17 mouse cellular contexts compared by ENCODE assay signal in genomic region chr15:99405150-99405549, GRCm38 (mm10). TPM values are rescaled to one million over a fixed set of nuclear protein-coding genes. Genes with fewer than 3 reads are reported as not detected.
A peak's percentile ranks its signal among the peaks of the same experiment; 100 is the strongest.
DNase-seq lines count a peak whose midpoint lies in the region; ATAC-seq and TF ChIP-seq lines count a peak whose summit lies in the region.
"Had no signal": no experiment of that assay in that cellular context is flagged by ENCODE, and none has a peak within 500 bp of the region (broad histone marks: within the 10 kb centered on the region; RNA-seq: fewer than 3 reads in every experiment).

No protein-coding gene starts in this region.

- no peak overlapping the region for H3K9ac ChIP-seq in kidney, embryonic 16.5 days (replicated peaks; ENCODE audit: low read length)
- H3K9ac ChIP-seq: hindbrain, embryonic 15.5 days; liver, embryonic 13.5 days; midbrain, embryonic 15.5 days; neural tube, embryonic 12.5 days had no signal

- TF ChIP-seq CTCF in gastrocnemius, adult 2 months (IDR thresholded peaks at IDR 0.05) = no peak
- no peak for TF ChIP-seq CTCF in kidney, adult 2 months (conservative IDR thresholded peaks at IDR 0.05; ENCODE audit: insufficient read depth, insufficient read length, low read depth, low read length)

- intact Hi-C loops in gastrocnemius, adult 2 months (cut with DNase I) = no loop called here
- intact Hi-C loops in gastrocnemius, postnatal 14 days (cut with DNase I; ENCODE audit: low total_unique reads) = no loop called here

- H3K9me3 ChIP-seq in kidney, embryonic 16.5 days (ENCODE audit: low read length) = no peaks in the 10 kb centered on the region
- H3K9me3 ChIP-seq: forebrain, embryonic 10.5 days; hindbrain, embryonic 15.5 days; limb, embryonic 10.5 days; liver, embryonic 13.5 days; midbrain, embryonic 15.5 days; neural tube, embryonic 12.5 days had no signal

- DNase-seq in gastrocnemius, adult 2 months = peak; percentile 75
- DNase-seq in gastrocnemius, postnatal 14 days = no peak
- peak; percentile 79 for DNase-seq in kidney, adult 2 months
- DNase-seq in adipocyte (ENCODE audit: low spot score) = peak; percentile 45
- DNase-seq in kidney, postnatal 10 days = peak; percentile 40
- DNase-seq in thymus, postnatal 0 days (ENCODE audit: low spot score) = no peak
- no peak for DNase-seq in spleen, postnatal 36 days (ENCODE audit: low spot score in 2 of 2)
- DNase-seq: cerebellum, adult 18-20 months; liver, embryonic 13.5 days; right cerebral cortex, postnatal 25 days had no signal

- H3K36me3 ChIP-seq in kidney, adult 2 months (ENCODE audit: control insufficient read depth, insufficient read depth, low read length) = peaks cover 29% of the 10 kb centered on the region
- H3K36me3 ChIP-seq in kidney, embryonic 16.5 days (ENCODE audit: insufficient read depth, low read length) = peaks cover 58% of the 10 kb centered on the region

- ATAC-seq in kidney, embryonic 16.5 days (ENCODE audit: low FRiP score, low TSS enrichment) = no peak
- ATAC-seq: midbrain, embryonic 15.5 days; Patski had no signal

- WGBS in kidney, adult 2 months = 41% methylated on average over 9 of the region's 9 CpGs
- 94% methylated on average over 9 of the region's 9 CpGs for WGBS in kidney, embryonic 16.5 days

- H3K27me3 ChIP-seq in kidney, adult 2 months (replicated peaks; ENCODE audit: control insufficient read depth, insufficient read depth, low read length) = no peaks in the 10 kb centered on the region
- H3K27me3 ChIP-seq in kidney, embryonic 16.5 days (ENCODE audit: insufficient read depth, low read length) = no peaks in the 10 kb centered on the region
- H3K27me3 ChIP-seq: hindbrain, embryonic 15.5 days; liver, embryonic 13.5 days; midbrain, embryonic 15.5 days; neural tube, embryonic 12.5 days; Patski had no signal

- H3K27ac ChIP-seq in gastrocnemius, adult 2 months = peak overlapping the region; percentile 52
- no peak overlapping the region for H3K27ac ChIP-seq in kidney, adult 2 months (ENCODE audit: insufficient read depth, low read depth, low read length)
- no peak overlapping the region for H3K27ac ChIP-seq in kidney, embryonic 16.5 days (ENCODE audit: low read length)
- H3K27ac ChIP-seq: forebrain, embryonic 10.5 days; hindbrain, embryonic 15.5 days; limb, embryonic 10.5 days; liver, embryonic 13.5 days; midbrain, embryonic 15.5 days; neural tube, embryonic 12.5 days had no signal

- H3K4me2 ChIP-seq in kidney, embryonic 16.5 days (replicated peaks; ENCODE audit: low read depth, low read length) = no peak overlapping the region
- H3K4me2 ChIP-seq: hindbrain, embryonic 15.5 days; liver, embryonic 13.5 days; midbrain, embryonic 15.5 days; neural tube, embryonic 12.5 days had no signal

- no peak overlapping the region for H3K4me3 ChIP-seq in gastrocnemius, adult 2 months
- H3K4me3 ChIP-seq in kidney, adult 2 months (ENCODE audit: insufficient read depth, low read depth, low read length) = no peak overlapping the region
- no peak overlapping the region for H3K4me3 ChIP-seq in kidney, embryonic 16.5 days (ENCODE audit: low read length)
- H3K4me3 ChIP-seq: forebrain, embryonic 10.5 days; hindbrain, embryonic 15.5 days; limb, embryonic 10.5 days; liver, embryonic 13.5 days; midbrain, embryonic 15.5 days; neural tube, embryonic 12.5 days had no signal

- TF ChIP-seq POLR2A in kidney, adult 2 months (IDR thresholded peaks at IDR 0.05; ENCODE audit: low read depth, low read length) = no peak

- peaks cover 30% of the 10 kb centered on the region for H3K4me1 ChIP-seq in kidney, adult 2 months (ENCODE audit: control insufficient read depth, insufficient read depth, low read length)
- H3K4me1 ChIP-seq in kidney, embryonic 16.5 days (ENCODE audit: insufficient read depth, low read length) = peaks cover 14% of the 10 kb centered on the region

RNA-seq across cellular contexts. Expression of gene Tmbim6, which starts 12.5 kb away (rescaled TPM):
- total RNA-seq in gastrocnemius, adult 2 months (2021) = 100 to 1,000 TPM; 181 to 184 TPM
- 100 to 1,000 TPM; 167 to 170 TPM for total RNA-seq in gastrocnemius, postnatal 14 days (2021)
- polyA plus RNA-seq in kidney, adult 2 months (2012; rRNA removed) = 2,322 and 2,701 TPM in 2 replicates
- polyA plus RNA-seq in kidney, embryonic 16.5 days (2015; fragmentation: Nextera tagmentation; extraction: Ambion mirVana) = 634 and 653 TPM in 2 replicates
- polyA plus RNA-seq in thymus, postnatal 0 days (2015; fragmentation: Nextera tagmentation; extraction: Ambion mirVana) = 398 and 433 TPM in 2 replicates

RNA-seq across cellular contexts. Expression of gene Fmnl3, which starts 34.9 kb away (rescaled TPM):
- 1 to 10 TPM; 5.5 to 7.2 TPM for total RNA-seq in gastrocnemius, adult 2 months (2021)
- 10 to 100 TPM; 13.3 to 13.6 TPM for total RNA-seq in gastrocnemius, postnatal 14 days (2021)
- 26.8 and 26.9 TPM in 2 replicates for polyA plus RNA-seq in kidney, adult 2 months (2012; rRNA removed)
- 27.1 and 29.8 TPM in 2 replicates for polyA plus RNA-seq in kidney, embryonic 16.5 days (2015; fragmentation: Nextera tagmentation; extraction: Ambion mirVana)
- polyA plus RNA-seq in thymus, postnatal 0 days (2015; fragmentation: Nextera tagmentation; extraction: Ambion mirVana) = 21.2 and 22.3 TPM in 2 replicates

RNA-seq across cellular contexts. Expression of gene Nckap5l, which starts 52.4 kb away (rescaled TPM):
- total RNA-seq in gastrocnemius, adult 2 months (2021) = 1 to 10 TPM; 2.3 to 2.7 TPM
- total RNA-seq in gastrocnemius, postnatal 14 days (2021) = 1 to 10 TPM; 8.5 to 10.0 TPM
- polyA plus RNA-seq in kidney, adult 2 months (2012; rRNA removed) = 3.1 and 3.9 TPM in 2 replicates
- polyA plus RNA-seq in kidney, embryonic 16.5 days (2015; fragmentation: Nextera tagmentation; extraction: Ambion mirVana) = 9.3 and 10.9 TPM in 2 replicates
- 5.7 and 6.0 TPM in 2 replicates for polyA plus RNA-seq in thymus, postnatal 0 days (2015; fragmentation: Nextera tagmentation; extraction: Ambion mirVana)

Comparison
In these comparisons a context has a peak if more than half of its experiments do, and no peak if none do; other contexts are left out.
1. DNase-seq: peak in gastrocnemius, adult 2 months (single experiment), kidney, adult 2 months (single experiment), adipocyte (single experiment) and kidney, postnatal 10 days (single experiment); none in gastrocnemius, postnatal 14 days (single experiment), thymus, postnatal 0 days (single experiment) and spleen, postnatal 36 days (0 of 2).